Mouse (Mus musculus) liver, embryonic 12.5 days (tissue): Measurements from ENCODE around the gene Tspan2. TPM values are rescaled to one million over a fixed set of nuclear protein-coding genes. Genes with fewer than 3 reads are reported as not detected.

Experiments used
- ATAC-seq: fragments of 200-750 bp; cut with Nextera tagmentation; 2 replicates; pipeline ENCODE4 v1.8.0; 2017; ENCODE audit warnings: moderate number of reproducible peaks, mild to moderate bottlenecking, moderate library complexity
- H3K27ac ChIP-seq: fragments of 300-500 bp; sonication (generic); 2 replicates; pipeline ENCODE4 v1.5.1; 2016; ENCODE audit warnings: mild to moderate bottlenecking
- H3K27me3 ChIP-seq: fragments of 300-500 bp; sonication (generic); replicated peaks from 2 replicates; pipeline ENCODE4 v1.6.1; 2016; ENCODE audit warnings: mild to moderate bottlenecking, moderate library complexity
- H3K36me3 ChIP-seq: fragments of 300-500 bp; sonication (generic); 2 replicates; pipeline ENCODE4 v1.6.1; 2016; ENCODE audit warnings: mild to moderate bottlenecking, moderate library complexity
- H3K4me1 ChIP-seq: fragments of 300-500 bp; sonication (generic); 2 replicates; pipeline ENCODE4 v1.6.1; 2016
- H3K4me2 ChIP-seq: fragments of 300-500 bp; sonication (generic); 2 replicates; pipeline ENCODE4 v1.6.1; 2016; ENCODE audit warnings: mild to moderate bottlenecking, moderate library complexity
- H3K4me3 ChIP-seq: fragments of 300-500 bp; sonication (generic); 2 replicates; pipeline ENCODE4 v1.5.1; 2016; ENCODE audit warnings: mild to moderate bottlenecking, moderate library complexity
- H3K9ac ChIP-seq: fragments of 300-500 bp; sonication (generic); 2 replicates; pipeline ENCODE4 v1.6.1; 2016; ENCODE audit warnings: mild to moderate bottlenecking, moderate library complexity
- H3K9me3 ChIP-seq: fragments of 300-500 bp; sonication (generic); replicated peaks from 2 replicates; pipeline ENCODE4 v1.6.1; 2016; ENCODE audit warnings: mild to moderate bottlenecking, moderate library complexity
- WGBS: fragments of 180-500 bp; shearing (Covaris S2); methylation state at CpG from one replicate; pipeline ENCODE4 v1.1.7; 2016; ENCODE audit not compliant: insufficient replicate concordance; 5-methylcytosine and 5-hydroxymethylcytosine counted together
- polyA plus RNA-seq: library from polyadenylated mRNA; unstranded; fragments of >200 nt; fragmentation: Nextera tagmentation; extraction: Ambion mirVana; gene quantifications from 2 replicates; pipeline ENCODE4 v1.2.1, GENCODE M21; 2016

Tspan2 gene
- polyA plus RNA-seq, 1 experiment from 2014 or later, result 3.4 TPM

DNA sequence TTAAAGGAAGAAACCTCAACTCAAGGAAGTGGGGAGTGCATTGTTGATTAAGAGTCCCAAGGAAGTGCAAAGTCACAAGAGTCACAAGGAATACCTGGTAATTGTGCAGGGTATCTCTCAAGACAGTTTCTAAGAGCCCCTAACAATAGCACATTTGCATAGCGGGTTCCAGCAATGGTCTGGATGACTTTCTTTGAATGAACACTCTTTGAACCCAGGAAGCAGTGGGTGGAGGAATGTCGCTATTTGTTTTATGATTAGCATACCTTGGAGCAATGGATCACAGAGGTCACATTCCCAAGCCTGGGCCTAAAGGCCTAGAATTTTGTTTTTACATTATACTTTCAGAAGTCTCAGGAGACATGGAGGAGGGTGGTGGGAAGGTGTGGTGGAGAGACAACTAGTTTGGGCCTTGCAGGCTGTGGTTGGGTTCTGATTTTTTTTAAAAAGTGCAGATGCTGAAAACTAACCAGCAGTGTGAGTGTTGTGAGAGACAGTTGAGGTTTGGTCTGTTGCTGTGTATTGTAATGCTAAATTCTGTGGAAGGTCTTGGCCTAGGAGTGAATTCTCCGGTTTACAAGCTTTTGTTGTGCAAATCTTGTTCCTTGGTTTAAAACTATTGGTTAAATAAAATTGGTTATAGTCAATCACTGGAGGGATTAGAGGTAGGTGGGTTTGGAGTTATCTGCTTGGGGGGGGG, 16.6 kb upstream of the Tspan2 start:
- H3K27me3 ChIP-seq, result no peaks in the 10 kb centered on the region
- H3K27ac ChIP-seq, result no peak overlapping the region
- no peaks in the 10 kb centered on the region for H3K36me3 ChIP-seq
- no peak overlapping the region for H3K4me3 ChIP-seq
- H3K4me2 ChIP-seq, result no peak overlapping the region
- H3K4me1 ChIP-seq, result peaks cover 6% of the 10 kb centered on the region; the same call in 1 of the 2 replicates
- no peaks in the 10 kb centered on the region for H3K9me3 ChIP-seq
- 74% methylated on average over 3 of the region's 3 CpGs for WGBS
- no peak for ATAC-seq
- no peak overlapping the region for H3K9ac ChIP-seq

DNA sequence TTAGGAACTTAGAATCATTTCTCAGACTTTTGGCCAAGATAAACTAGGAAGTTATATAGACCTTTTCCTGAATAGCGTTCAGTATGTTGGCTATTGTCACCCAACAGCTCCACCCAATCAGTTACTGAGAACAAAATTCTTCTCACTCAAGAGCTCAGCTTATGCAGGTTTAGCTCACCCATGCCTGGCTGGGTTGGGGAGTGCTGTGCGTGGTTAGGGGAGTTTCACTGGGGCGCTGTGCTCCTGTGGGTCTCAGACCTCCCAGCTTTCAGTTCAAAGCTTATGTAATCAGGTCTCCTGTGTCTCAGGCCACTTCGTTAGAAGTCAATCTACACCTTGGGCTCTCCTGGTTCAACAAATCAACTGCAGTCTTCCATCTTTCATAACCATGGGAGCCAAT, 11.2 kb upstream of the Tspan2 start:
- WGBS, result 62% methylated on average over 4 of the region's 4 CpGs
- no peak for ATAC-seq
- Histone ChIP-seq H3K4me3 (no peak overlapping the region), H3K4me2 (no peak overlapping the region), H3K27ac (no peak overlapping the region), H3K36me3 (no peaks in the 10 kb centered on the region), H3K27me3 (no peaks in the 10 kb centered on the region), H3K9ac (no peak overlapping the region), H3K4me1 (peaks cover 15% of the 10 kb centered on the region), H3K9me3 (no peaks in the 10 kb centered on the region)

DNA sequence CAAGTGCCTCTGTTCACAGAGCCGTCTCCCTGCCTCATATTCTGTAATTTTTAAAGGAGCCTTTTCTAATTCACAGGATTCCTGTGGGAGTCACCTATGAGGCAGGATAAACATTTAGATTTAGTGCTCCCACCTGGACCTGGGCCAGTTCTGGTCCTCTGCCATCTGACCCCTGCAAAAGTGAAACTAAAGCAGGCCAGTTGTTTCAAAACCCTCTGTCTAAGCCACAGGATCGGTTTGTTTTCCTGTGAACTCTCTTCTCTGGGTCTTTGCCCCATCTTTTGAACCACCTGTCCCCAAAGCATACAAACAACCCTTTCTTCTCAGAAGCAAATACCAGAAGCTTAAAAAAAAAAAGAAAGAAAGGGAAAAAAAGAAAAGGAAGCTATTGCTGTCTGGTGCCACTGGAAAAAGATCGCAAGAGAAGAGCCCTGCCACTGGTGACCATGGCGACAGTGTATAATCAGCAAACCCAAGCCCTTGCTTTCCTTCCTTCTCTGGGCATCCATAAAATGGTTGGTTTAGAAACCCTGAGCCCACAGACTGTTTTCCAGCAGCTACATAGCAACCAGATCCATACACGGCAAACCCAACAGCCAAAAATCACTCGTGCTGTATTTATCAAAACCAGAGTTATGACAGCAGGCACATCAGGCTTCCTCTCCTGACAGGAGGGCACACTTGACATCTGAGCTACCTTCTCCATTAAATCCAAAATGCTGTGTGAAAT, 10.3 kb upstream of the Tspan2 start:
- 47% methylated on average over 6 of the region's 6 CpGs for WGBS
- ATAC-seq, result no peak
- Histone ChIP-seq H3K4me3 (peak overlapping the region; percentile 27), H3K4me1 (peaks cover 15% of the 10 kb centered on the region), H3K36me3 (no peaks in the 10 kb centered on the region), H3K4me2 (peak overlapping the region; percentile 42), H3K9ac (no peak overlapping the region), H3K27ac (no peak overlapping the region), H3K9me3 (no peaks in the 10 kb centered on the region), H3K27me3 (no peaks in the 10 kb centered on the region)

DNA sequence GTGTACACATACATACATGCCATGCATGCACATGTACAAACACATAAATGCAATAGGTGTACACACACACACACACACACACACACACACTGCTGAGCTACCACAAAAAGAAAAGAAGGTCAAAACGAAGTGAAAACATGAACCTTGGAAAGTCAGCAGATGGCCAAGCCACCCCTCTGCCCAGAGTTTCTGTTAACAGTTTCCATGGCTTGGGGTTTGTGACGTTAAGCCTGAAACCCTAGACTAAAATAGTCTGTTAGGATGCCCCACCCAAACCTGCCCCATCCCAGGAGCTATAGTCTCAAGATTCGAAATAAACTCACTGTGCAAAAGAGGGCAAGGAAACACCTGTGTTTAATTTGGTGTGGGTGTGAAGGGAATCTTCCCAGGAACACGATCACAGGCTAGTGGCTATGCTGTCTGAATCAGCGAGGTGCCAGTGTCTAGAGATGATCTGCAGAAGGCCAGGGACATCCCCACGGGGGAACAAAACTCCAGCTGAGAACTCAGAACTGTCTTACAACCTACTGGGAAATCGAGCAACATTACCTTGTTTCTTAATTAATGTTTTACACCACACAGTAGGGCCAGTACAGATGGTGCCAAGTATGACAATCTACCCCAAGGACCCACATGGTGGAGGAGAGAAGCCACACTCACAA, 9.4 kb upstream of the Tspan2 start:
- H3K27ac ChIP-seq, result no peak overlapping the region
- H3K36me3 ChIP-seq, result no peaks in the 10 kb centered on the region
- H3K4me3 ChIP-seq, result no peak overlapping the region
- no peak overlapping the region for H3K4me2 ChIP-seq
- no peaks in the 10 kb centered on the region for H3K9me3 ChIP-seq
- H3K4me1 ChIP-seq, result peaks cover 15% of the 10 kb centered on the region
- H3K9ac ChIP-seq, result no peak overlapping the region
- no peak for ATAC-seq
- 61% methylated on average over 7 of the region's 7 CpGs for WGBS
- H3K27me3 ChIP-seq, result no peaks in the 10 kb centered on the region

DNA sequence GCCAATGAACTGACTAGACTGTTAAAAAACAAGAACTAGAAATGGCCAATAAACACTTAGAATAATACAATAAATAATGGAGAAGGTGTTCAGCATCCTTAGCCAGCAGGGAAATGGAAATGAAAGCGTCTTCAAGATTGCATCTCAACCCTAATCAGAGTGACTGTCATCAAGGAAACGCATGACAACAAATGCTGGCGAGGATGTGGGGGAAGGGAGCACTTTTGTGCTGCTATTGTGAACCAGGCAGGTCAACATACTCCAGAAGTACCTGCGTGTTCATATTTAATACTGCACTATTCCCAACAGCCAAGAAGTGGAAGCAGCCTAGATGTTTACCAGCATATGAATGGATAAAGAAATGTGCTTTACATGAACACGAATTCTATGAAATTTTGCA, 4.9 kb upstream of the Tspan2 start:
- peaks cover 7% of the 10 kb centered on the region; the same call in 1 of the 2 replicates for H3K4me1 ChIP-seq
- H3K27me3 ChIP-seq, result peaks cover 6% of the 10 kb centered on the region
- no peaks in the 10 kb centered on the region for H3K36me3 ChIP-seq
- no peak overlapping the region for H3K4me3 ChIP-seq
- H3K9ac ChIP-seq, result no peak overlapping the region
- no peak for ATAC-seq
- 31% methylated on average over 5 of the region's 5 CpGs for WGBS
- H3K9me3 ChIP-seq, result no peaks in the 10 kb centered on the region
- H3K27ac ChIP-seq, result no peak overlapping the region
- H3K4me2 ChIP-seq, result no peak overlapping the region

DNA sequence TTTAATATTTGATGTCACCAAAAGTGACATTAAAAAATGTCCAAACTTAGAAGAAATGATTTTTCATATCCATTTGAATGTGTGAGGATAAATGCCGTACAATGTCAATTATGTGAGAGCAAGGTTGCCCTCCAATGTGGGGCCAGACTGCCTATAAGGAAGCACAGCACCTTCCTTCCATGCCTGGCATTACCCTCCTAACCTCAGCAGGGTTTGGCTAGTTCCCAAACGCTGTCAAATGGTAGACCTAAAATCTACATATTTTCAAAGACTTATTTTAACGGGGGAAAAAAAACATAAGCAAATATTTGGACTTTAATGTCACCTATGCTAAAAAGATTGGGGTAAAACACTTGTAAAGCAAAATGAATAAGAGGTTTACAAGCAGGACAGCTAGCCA, 3.2 kb upstream of the Tspan2 start:
- Histone ChIP-seq H3K27me3 (peaks cover 23% of the 10 kb centered on the region), H3K4me1 (peaks cover 13% of the 10 kb centered on the region), H3K9ac (no peak overlapping the region), H3K4me2 (no peak overlapping the region), H3K9me3 (no peaks in the 10 kb centered on the region), H3K27ac (no peak overlapping the region), H3K36me3 (no peaks in the 10 kb centered on the region), H3K4me3 (no peak overlapping the region)
- ATAC-seq, result no peak
- WGBS, result 55% methylated on average over 3 of the region's 3 CpGs

DNA sequence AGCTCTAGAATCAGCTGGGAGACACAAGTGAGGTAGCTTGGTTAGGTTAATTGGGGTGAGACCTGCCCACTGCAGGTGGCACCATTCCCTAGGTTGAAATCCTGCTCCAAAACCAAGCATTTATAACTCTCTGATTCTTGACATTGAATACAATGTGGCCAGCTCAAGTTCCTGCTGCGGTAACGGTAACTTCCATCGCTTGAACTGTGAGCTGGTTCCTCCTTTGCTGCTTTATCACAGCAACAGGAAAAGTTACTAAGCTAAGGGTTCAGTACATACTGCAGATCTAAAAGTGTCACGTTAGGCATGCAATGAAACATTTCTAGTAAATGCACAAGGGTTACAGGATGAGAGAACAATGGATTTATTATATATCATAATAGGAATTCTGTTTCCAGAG, 1.7 kb upstream of the Tspan2 start:
- Histone ChIP-seq H3K4me1 (peaks cover 15% of the 10 kb centered on the region), H3K27me3 (peaks cover 38% of the 10 kb centered on the region), H3K27ac (no peak overlapping the region), H3K9ac (no peak overlapping the region), H3K4me3 (no peak overlapping the region), H3K9me3 (no peaks in the 10 kb centered on the region), H3K36me3 (no peaks in the 10 kb centered on the region), H3K4me2 (no peak overlapping the region)
- 26% methylated on average over 4 of the region's 4 CpGs for WGBS
- ATAC-seq, result no peak

DNA sequence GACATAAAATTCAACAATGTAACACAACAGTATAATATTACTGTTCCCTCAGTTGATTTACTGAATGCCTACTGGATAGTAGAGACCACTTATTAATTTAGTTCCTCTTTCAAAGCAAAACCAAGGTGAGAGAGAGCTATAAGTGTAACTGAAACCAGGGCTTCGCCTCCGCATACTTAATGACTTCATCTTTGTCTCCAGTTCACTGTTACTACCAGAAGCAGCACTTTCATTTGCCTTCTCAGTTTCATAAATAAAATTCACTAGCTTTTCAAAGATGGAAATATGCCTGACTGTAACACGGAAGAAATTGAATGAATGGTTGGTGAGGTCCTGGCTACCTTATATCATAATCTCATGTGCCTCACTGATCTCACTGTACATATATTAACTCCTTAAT, 1.3 kb upstream of the Tspan2 start:
- peaks cover 19% of the 10 kb centered on the region for H3K4me1 ChIP-seq
- H3K4me2 ChIP-seq, result no peak overlapping the region
- no peak overlapping the region for H3K27ac ChIP-seq
- no peak overlapping the region for H3K4me3 ChIP-seq
- no peaks in the 10 kb centered on the region for H3K36me3 ChIP-seq
- H3K9ac ChIP-seq, result no peak overlapping the region
- 68% methylated on average over 3 of the region's 3 CpGs for WGBS
- no peaks in the 10 kb centered on the region for H3K9me3 ChIP-seq
- ATAC-seq, result no peak
- peaks cover 43% of the 10 kb centered on the region for H3K27me3 ChIP-seq

DNA sequence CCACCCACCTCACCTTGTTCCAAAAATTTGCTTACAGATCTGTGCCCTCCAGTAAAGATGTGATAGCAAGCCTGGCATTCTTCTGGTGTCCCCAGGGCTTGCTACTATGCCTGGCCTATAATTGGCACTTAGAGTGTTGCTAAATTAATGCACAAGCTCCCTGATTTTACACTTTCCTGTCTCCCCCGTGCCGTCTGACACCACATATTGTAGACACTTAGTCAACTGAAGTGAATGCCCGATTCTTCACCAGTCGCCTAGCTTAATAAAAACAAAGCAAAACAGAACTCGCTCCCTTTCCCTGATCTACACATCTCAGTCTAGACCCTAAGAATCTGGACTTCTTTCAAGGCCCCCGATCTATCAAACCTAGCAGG, 405 bp upstream of the Tspan2 start:
- Histone ChIP-seq H3K4me2 (peak overlapping the region; percentile 78), H3K4me3 (peak overlapping the region; percentile 58; the same call in 1 of the 2 replicates), H3K4me1 (peaks cover 22% of the 10 kb centered on the region), H3K9me3 (no peaks in the 10 kb centered on the region), H3K9ac (no peak overlapping the region), H3K27me3 (peaks cover 45% of the 10 kb centered on the region), H3K36me3 (no peaks in the 10 kb centered on the region), H3K27ac (no peak overlapping the region)
- ATAC-seq, result no peak
- 52% methylated on average over 6 of the region's 6 CpGs for WGBS

DNA sequence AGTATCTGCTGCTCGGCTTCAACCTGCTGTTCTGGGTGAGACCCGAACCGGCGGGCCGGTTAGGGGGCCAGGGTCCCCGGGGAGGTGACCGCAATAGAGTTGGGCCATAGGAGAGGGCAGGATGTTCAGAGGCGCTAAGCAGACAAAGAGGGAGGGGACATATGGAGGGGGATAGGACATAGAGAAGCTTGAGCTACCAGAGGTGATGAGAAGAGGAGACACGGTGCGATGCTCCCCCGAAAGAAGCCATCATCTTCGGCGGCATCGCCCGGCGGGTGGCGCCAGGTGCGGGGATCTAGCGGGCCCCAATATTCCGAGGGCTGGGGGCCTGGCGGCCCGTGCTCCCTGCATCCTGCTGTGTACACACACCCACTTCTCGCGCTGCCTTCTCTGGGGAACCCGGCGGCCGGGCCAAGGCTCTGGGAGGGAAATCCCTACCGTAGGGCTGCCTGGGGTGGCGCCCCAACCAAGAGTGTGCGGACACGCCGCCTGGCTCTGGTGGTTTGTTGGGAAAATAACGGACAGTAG, 766 bp downstream of the Tspan2 start:
- no peak overlapping the region for H3K27ac ChIP-seq
- no peaks in the 10 kb centered on the region for H3K9me3 ChIP-seq
- H3K4me1 ChIP-seq, result peaks cover 24% of the 10 kb centered on the region
- H3K27me3 ChIP-seq, result peaks cover 45% of the 10 kb centered on the region
- H3K4me3 ChIP-seq, result peak overlapping the region; percentile 58
- WGBS, result under 1% methylated on average over 33 of the region's 33 CpGs
- H3K9ac ChIP-seq, result peak overlapping the region; percentile 42
- peak overlapping the region; percentile 78 for H3K4me2 ChIP-seq
- peak; percentile 49 for ATAC-seq
- H3K36me3 ChIP-seq, result no peaks in the 10 kb centered on the region

DNA sequence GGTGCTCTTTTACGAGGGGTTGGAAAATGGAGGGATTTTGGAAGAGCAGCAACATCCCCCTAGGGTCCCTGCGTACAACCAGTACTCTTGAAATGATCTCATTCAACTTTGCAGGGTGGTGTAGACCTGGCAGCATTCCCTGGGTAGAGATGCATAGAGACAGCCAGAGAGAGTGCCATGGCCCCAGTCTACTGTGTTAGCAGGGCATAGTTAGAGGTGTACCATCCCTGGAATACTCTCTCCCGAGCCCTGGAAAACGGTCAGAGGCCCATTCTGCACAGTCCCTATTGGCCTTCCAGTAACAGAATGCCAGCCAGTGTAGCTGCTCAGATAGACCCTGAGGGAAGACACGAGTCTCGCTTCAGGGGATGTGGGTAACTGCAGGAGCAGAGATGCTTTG, 1.3 kb downstream of the Tspan2 start:
- Histone ChIP-seq H3K4me2 (peak overlapping the region; percentile 78), H3K4me3 (peak overlapping the region; percentile 58), H3K27me3 (peaks cover 45% of the 10 kb centered on the region), H3K9me3 (no peaks in the 10 kb centered on the region), H3K9ac (no peak overlapping the region), H3K27ac (no peak overlapping the region), H3K36me3 (no peaks in the 10 kb centered on the region), H3K4me1 (peaks cover 24% of the 10 kb centered on the region)
- WGBS, result 59% methylated on average over 6 of the region's 6 CpGs
- no peak for ATAC-seq

DNA sequence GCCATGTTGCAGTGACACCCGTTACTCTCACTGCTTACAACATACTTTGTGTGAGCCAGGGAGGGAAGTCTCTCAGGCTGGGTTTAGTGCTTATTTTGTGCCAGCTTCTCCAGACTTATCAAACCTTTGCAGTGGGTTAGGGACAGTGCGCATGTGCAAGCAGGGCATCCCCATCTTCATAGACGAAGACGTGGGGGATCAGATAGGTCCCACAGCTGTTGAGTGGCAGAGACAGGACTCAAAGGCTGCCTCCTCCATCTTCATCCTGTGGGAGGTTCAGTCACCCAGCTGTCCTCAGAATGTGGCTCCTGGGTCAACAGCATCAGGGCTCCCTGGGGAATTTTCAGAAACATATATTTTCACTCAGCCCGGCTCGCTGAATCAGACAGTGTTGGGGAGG, 2.1 kb downstream of the Tspan2 start:
- ATAC-seq, result no peak
- Histone ChIP-seq H3K4me1 (peaks cover 24% of the 10 kb centered on the region), H3K9ac (no peak overlapping the region), H3K36me3 (no peaks in the 10 kb centered on the region), H3K9me3 (no peaks in the 10 kb centered on the region), H3K4me2 (no peak overlapping the region), H3K27me3 (peaks cover 45% of the 10 kb centered on the region), H3K4me3 (no peak overlapping the region), H3K27ac (no peak overlapping the region)
- WGBS, result 63% methylated on average over 6 of the region's 6 CpGs
